Mouse (Mus musculus): ENCODE results near the gene Plekhm3. TPM values are rescaled to one million over a fixed set of nuclear protein-coding genes. Genes with fewer than 3 reads are reported as not detected.

Gene Plekhm3
- 0.77 and 0.86 TPM in 2 replicates for polyA plus RNA-seq (2012; rRNA removed)

GRCm38 (mm10) chr1:64956479-64956961 is at the start of gene Plekhm3:
Gene Plekhm3 (minus strand): TSS chr1:64956824.

GRCm38 (mm10) chr1:64737502-64738179 is 219.0 kb downstream of the Plekhm3 start, which contains the start of gene Fzd5:
Gene Fzd5 (minus strand): TSS chr1:64737751.

Other genes starting within 250 kb of the Plekhm3 start
- 1.5 and 2.2 TPM in 2 replicates for gene Fzd5, start 219.1 kb downstream of the Plekhm3 start, polyA plus RNA-seq (2012; rRNA removed)
- gene Akr1cl, start 75.9 kb upstream of the Plekhm3 start, polyA plus RNA-seq (2012; rRNA removed) = 0.06 and 0.07 TPM in 2 replicates
- gene Cryge, start 94.3 kb upstream of the Plekhm3 start, polyA plus RNA-seq (2012; rRNA removed) = not detected in 2 replicates
- not detected in 2 replicates for gene Crygd, start 106.6 kb upstream of the Plekhm3 start, polyA plus RNA-seq (2012; rRNA removed)
- gene Crygc, start 116.9 kb upstream of the Plekhm3 start, polyA plus RNA-seq (2012; rRNA removed) = not detected in 2 replicates
- not detected in 2 replicates for gene Crygb, start 125.5 kb upstream of the Plekhm3 start, polyA plus RNA-seq (2012; rRNA removed)
- gene Cryga, start 146.5 kb upstream of the Plekhm3 start, polyA plus RNA-seq (2012; rRNA removed) = not detected in 2 replicates
- gene Gm28845, start 162.7 kb upstream of the Plekhm3 start, polyA plus RNA-seq (2012; rRNA removed) = not detected in 2 replicates
- 0.17 and 0.21 TPM in 2 replicates for gene D630023F18Rik, start 166.4 kb upstream of the Plekhm3 start, polyA plus RNA-seq (2012; rRNA removed)
- 77.1 and 113 TPM in 2 replicates for gene Idh1, start 229.7 kb upstream of the Plekhm3 start, polyA plus RNA-seq (2012; rRNA removed)
- gene Pikfyve, start 229.9 kb upstream of the Plekhm3 start, polyA plus RNA-seq (2012; rRNA removed) = 2.6 and 3.3 TPM in 2 replicates